Mouse (Mus musculus): Measurements from ENCODE around the gene Rbfox2. TPM values are rescaled to one million over a fixed set of nuclear protein-coding genes. Genes with fewer than 3 reads are reported as not detected.
"Not testable (repeated sequence)": the region's sequence is repeated elsewhere in the genome, so short reads cannot be mapped to it uniquely, and the experiment has no call there.

Gene Rbfox2
- polyA plus RNA-seq, 1 experiment from 2014 or later, result 23.2 TPM

DNA sequence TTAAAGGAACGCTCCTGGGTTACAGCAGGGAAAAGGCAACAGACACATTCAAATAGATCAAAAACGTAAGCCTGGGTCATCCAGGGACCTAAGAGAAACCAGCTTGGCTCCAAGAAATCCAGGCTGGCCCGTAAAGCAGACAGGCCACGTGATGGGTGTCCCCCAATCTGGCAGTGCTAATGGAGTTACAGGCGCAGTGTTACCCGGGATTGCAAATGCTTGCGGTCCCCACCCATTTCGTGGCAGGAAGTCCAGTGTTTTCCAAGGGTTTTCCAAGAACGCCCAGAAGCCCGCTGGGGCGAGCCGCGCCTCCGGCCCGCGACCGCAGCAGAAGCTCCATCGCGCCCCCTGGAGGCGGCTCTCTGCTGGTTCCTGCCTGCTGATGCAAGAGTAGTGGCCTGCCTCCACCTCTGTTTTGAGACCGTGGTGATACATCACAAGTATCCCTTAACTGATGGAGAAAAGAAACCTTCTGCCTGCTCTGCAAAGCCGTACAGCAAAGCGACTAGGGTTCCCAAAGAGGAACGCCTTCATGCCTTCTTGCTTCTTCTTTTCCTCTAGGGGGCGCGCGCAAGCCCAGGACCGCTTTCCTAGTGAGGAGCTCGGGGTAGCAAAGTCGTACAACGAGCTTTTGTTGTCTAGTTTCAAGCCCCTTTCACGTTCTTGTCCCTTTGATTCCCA is 29.6 kb upstream of the Rbfox2 start:
- Histone ChIP-seq H3K4me3 (ENCODE audit: low read depth, low read length) (peak overlapping the region; percentile 29), H3K27me3 (ENCODE audit: control insufficient read depth, insufficient read depth, low read length) (no peaks in the 10 kb centered on the region), H3K4me2 (replicated peaks; ENCODE audit: low read depth) (peak overlapping the region; percentile 51), H3K4me1 (replicated peaks; ENCODE audit: control insufficient read depth, insufficient read depth) (0 out of 2 replicates have a peak, but pooled peaks cover 3% of the 10 kb centered on the region), H3K9me3 (ENCODE audit: control insufficient read depth, low read length) (no peaks in the 10 kb centered on the region), H3K36me3 (ENCODE audit: control insufficient read depth, insufficient read depth, low read length) (no peaks in the 10 kb centered on the region), H3K9ac (ENCODE audit: low read length) (peak overlapping the region; percentile 56), H3K27ac (replicated peaks) (peak overlapping the region; percentile 84)
- WGBS, result 3% methylated on average over 32 of the region's 32 CpGs
- ATAC-seq (ENCODE audit: low FRiP score, low TSS enrichment) (peak; percentile 89), DNase-seq (ENCODE audit: low spot score) (peak; percentile 95)
- TF ChIP-seq EP300 (optimal IDR thresholded peaks at IDR 0.05), result no peak
- peak; percentile 90 for TF ChIP-seq CTCF (IDR thresholded peaks at IDR 0.05; ENCODE audit: low read depth)

DNA sequence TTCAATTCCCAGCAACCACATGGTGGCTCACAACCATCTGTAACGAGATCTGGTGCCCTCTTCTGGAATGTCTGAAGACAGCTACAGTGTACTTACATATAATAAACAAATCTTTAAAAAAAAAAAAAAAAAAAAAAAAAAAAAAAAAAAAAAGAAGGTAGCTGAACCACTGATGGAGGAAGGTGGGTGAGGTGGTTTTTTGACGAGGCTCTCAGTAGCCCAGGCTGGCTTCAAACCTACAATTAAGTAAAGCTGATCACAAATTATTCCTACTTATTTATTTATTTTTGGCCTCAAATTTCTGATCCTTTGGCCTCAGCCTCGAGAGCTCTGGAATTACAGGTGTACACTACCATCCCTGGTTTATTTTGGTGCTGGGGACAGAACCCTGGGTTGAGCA is 28.4 kb upstream of the Rbfox2 start:
- WGBS, result 81% methylated on average over 3 of the region's 3 CpGs
- not testable (repeated sequence) for DNase-seq (ENCODE audit: low spot score); H3K9ac ChIP-seq (ENCODE audit: low read length); ATAC-seq (ENCODE audit: low FRiP score, low TSS enrichment); H3K9me3 ChIP-seq (ENCODE audit: control insufficient read depth, low read length); H3K4me3 ChIP-seq (ENCODE audit: low read depth, low read length); H3K36me3 ChIP-seq (ENCODE audit: control insufficient read depth, insufficient read depth, low read length); H3K4me1 ChIP-seq (replicated peaks; ENCODE audit: control insufficient read depth, insufficient read depth); H3K27ac ChIP-seq (replicated peaks); H3K27me3 ChIP-seq (ENCODE audit: control insufficient read depth, insufficient read depth, low read length); H3K4me2 ChIP-seq (replicated peaks; ENCODE audit: low read depth)

DNA sequence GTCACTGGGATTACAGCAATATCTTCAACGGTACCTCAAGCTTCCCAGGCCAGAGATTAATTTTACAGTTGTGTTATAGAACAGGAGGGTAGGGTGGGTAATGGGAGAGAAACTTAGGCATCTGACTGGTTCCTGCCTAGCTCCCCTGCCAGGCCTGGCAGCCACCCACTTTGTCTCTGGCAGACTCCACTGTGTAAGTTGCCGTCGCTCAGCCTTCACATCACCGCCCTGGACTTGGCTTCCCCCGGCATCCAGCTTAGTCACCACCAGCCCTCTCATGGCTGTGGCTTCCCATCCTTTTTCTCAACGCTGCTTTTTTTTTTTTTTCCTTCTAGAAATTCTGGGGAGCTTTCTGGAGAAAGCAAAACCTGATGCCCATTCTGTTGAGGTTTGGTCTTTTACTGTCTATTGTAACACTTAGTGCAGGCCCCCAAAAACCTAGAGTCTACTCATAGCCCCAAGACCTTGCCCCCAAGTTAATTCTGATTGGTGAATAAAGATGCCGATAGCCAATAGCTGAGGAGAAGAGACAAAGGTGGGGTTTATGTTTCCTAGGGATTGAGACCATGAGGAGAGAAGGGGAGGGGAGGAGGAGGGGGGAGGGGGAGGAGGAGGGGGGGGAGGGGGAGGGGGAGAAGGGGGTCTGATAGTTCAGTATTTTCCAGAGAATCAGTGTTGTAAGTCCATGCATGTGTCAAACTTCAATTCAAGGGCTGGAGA is 25.6 kb upstream of the Rbfox2 start:
- Histone ChIP-seq H3K27me3 (ENCODE audit: control insufficient read depth, insufficient read depth, low read length) (no peaks in the 10 kb centered on the region), H3K9me3 (ENCODE audit: control insufficient read depth, low read length) (no peaks in the 10 kb centered on the region), H3K4me1 (replicated peaks; ENCODE audit: control insufficient read depth, insufficient read depth) (0 out of 2 replicates have a peak, but pooled peaks cover 3% of the 10 kb centered on the region), H3K36me3 (ENCODE audit: control insufficient read depth, insufficient read depth, low read length) (no peaks in the 10 kb centered on the region), H3K4me2 (replicated peaks; ENCODE audit: low read depth) (no peak overlapping the region), H3K27ac (replicated peaks) (no peak overlapping the region), H3K4me3 (ENCODE audit: low read depth, low read length) (no peak overlapping the region), H3K9ac (ENCODE audit: low read length) (no peak overlapping the region)
- TF ChIP-seq CTCF (IDR thresholded peaks at IDR 0.05; ENCODE audit: low read depth) (no peak), EP300 (optimal IDR thresholded peaks at IDR 0.05) (no peak)
- no peak for ATAC-seq (ENCODE audit: low FRiP score, low TSS enrichment)
- DNase-seq (ENCODE audit: low spot score), result no peak
- WGBS, result 59% methylated on average over 7 of the region's 7 CpGs

DNA sequence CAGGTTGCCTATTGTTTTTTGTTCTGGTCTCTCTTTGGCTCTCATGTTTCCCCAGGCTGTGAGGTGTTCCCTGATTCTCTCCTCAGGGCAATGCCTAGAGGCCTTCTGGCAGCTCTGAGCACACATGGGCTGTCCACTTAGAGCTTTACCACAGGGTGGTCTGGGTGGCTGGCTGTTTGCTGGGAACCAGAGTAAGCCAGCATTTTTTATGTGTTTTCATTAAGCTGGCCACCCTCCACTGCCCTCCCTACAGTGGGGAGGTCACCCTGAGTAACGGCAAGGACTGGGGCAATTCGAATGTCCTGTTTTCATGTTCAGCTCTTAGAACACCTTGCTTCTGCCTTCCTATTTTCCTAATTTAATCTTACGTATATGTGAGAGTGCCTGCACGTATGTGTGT is 24.6 kb upstream of the Rbfox2 start:
- DNase-seq (ENCODE audit: low spot score) (no peak), ATAC-seq (ENCODE audit: low FRiP score, low TSS enrichment) (no peak)
- H3K27ac ChIP-seq (replicated peaks), result no peak overlapping the region
- no peak for TF ChIP-seq EP300 (optimal IDR thresholded peaks at IDR 0.05)
- TF ChIP-seq CTCF (IDR thresholded peaks at IDR 0.05; ENCODE audit: low read depth), result no peak
- no peaks in the 10 kb centered on the region for H3K36me3 ChIP-seq (ENCODE audit: control insufficient read depth, insufficient read depth, low read length)
- H3K4me2 ChIP-seq (replicated peaks; ENCODE audit: low read depth), result no peak overlapping the region
- no peak overlapping the region for H3K9ac ChIP-seq (ENCODE audit: low read length)
- no peaks in the 10 kb centered on the region for H3K9me3 ChIP-seq (ENCODE audit: control insufficient read depth, low read length)
- 83% methylated on average over 4 of the region's 4 CpGs for WGBS
- no peaks in the 10 kb centered on the region for H3K27me3 ChIP-seq (ENCODE audit: control insufficient read depth, insufficient read depth, low read length)
- no peak overlapping the region for H3K4me3 ChIP-seq (ENCODE audit: low read depth, low read length)
- H3K4me1 ChIP-seq (replicated peaks; ENCODE audit: control insufficient read depth, insufficient read depth), result 0 out of 2 replicates have a peak, but pooled peaks cover 3% of the 10 kb centered on the region

DNA sequence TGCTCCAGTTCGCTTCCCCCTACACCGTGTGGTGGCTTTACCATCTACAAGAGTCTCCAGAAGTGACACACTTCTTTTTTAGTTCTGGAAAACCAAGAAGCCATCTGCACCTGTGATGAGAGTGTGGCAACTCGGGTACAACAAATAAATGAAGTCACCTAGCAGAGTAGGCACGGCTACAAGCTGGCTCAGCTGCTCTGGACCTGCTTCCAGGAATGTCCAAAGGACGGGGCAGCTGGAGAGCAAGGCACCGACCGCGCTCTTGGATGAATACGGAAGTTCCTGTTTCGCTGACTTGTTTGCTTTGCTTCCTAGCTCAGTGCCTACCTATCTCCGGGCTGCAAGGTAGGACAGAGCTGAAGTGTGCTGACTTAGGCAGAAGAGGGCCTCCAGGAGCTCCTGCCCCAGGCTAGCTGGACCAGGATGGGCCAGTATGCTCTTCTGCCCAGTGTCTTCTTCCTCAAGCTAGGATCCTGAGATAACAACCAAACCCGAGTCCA is 22.9 kb upstream of the Rbfox2 start:
- no peak overlapping the region for H3K27ac ChIP-seq (replicated peaks)
- H3K36me3 ChIP-seq (ENCODE audit: control insufficient read depth, insufficient read depth, low read length), result no peaks in the 10 kb centered on the region
- peak; percentile 46; the same call in 1 of the 2 replicates for ATAC-seq (ENCODE audit: low FRiP score, low TSS enrichment)
- no peaks in the 10 kb centered on the region for H3K4me1 ChIP-seq (replicated peaks; ENCODE audit: control insufficient read depth, insufficient read depth)
- peak; percentile 36 for DNase-seq (ENCODE audit: low spot score)
- H3K4me2 ChIP-seq (replicated peaks; ENCODE audit: low read depth), result no peak overlapping the region
- H3K9ac ChIP-seq (ENCODE audit: low read length), result no peak overlapping the region
- no peaks in the 10 kb centered on the region for H3K27me3 ChIP-seq (ENCODE audit: control insufficient read depth, insufficient read depth, low read length)
- H3K4me3 ChIP-seq (ENCODE audit: low read depth, low read length), result no peak overlapping the region
- no peaks in the 10 kb centered on the region for H3K9me3 ChIP-seq (ENCODE audit: control insufficient read depth, low read length)
- WGBS, result 60% methylated on average over 12 of the region's 12 CpGs
- no peak for TF ChIP-seq CTCF (IDR thresholded peaks at IDR 0.05; ENCODE audit: low read depth)
- TF ChIP-seq EP300 (optimal IDR thresholded peaks at IDR 0.05), result no peak

DNA sequence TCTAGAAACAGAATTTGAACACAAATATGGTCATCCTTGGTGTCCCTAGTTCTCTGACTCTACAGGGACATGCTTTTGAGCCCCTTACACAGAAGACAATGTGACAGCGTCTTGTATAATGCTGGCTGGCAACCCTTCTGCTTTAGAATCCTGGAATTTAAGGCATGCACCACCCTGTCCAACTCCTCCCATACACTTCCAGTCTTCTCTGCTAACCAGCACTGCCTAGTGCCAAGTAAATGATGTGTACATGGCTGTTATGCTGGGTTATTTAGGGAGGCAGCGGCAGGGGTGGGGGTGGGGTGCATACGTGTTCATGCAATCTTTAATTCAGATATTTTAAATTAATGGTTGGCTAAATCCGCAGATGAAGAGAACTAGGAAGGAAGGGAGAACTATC is 19.6 kb upstream of the Rbfox2 start:
- 62% methylated on average over 4 of the region's 4 CpGs for WGBS
- no peak overlapping the region for H3K9ac ChIP-seq (ENCODE audit: low read length)

More for the DNA sequence above, 19.6 kb upstream of the Rbfox2 start:
- ATAC-seq (ENCODE audit: low FRiP score, low TSS enrichment) (no peak), DNase-seq (ENCODE audit: low spot score) (no peak)
- H3K9me3 ChIP-seq (ENCODE audit: control insufficient read depth, low read length), result no peaks in the 10 kb centered on the region
- H3K4me2 ChIP-seq (replicated peaks; ENCODE audit: low read depth), result no peak overlapping the region
- H3K27me3 ChIP-seq (ENCODE audit: control insufficient read depth, insufficient read depth, low read length), result no peaks in the 10 kb centered on the region
- TF ChIP-seq CTCF (IDR thresholded peaks at IDR 0.05; ENCODE audit: low read depth) (no peak), EP300 (optimal IDR thresholded peaks at IDR 0.05) (no peak)
- no peaks in the 10 kb centered on the region for H3K4me1 ChIP-seq (replicated peaks; ENCODE audit: control insufficient read depth, insufficient read depth)
- H3K36me3 ChIP-seq (ENCODE audit: control insufficient read depth, insufficient read depth, low read length), result no peaks in the 10 kb centered on the region
- no peak overlapping the region for H3K4me3 ChIP-seq (ENCODE audit: low read depth, low read length)
- no peak overlapping the region for H3K27ac ChIP-seq (replicated peaks)
